Mouse (Mus musculus): Measurements from ENCODE around the gene Grid2.

- TF ChIP-seq CTCF (conservative IDR thresholded peaks at IDR 0.05; ENCODE audit: low read length) (peak; percentile 72), POU5F1 (IDR thresholded peaks at IDR 0.05; ENCODE audit: borderline replicate concordance, low read length) (no peak), NANOG (IDR thresholded peaks at IDR 0.05; ENCODE audit: borderline replicate concordance, low read length) (no peak)
Measured at GRCm38 (mm10) chr6:64607942-64608341, 1352.3 kb downstream of the Grid2 start.

Data from E14TG2a.4 (cell line).